ENCODE assay signal across 27 mouse cellular contexts in genomic region chr4:47049216-47049615, GRCm38 (mm10). TPM values are rescaled to one million over a fixed set of nuclear protein-coding genes. Genes with fewer than 3 reads are reported as not detected.
A peak's percentile ranks its signal among the peaks of the same experiment; 100 is the strongest.
DNase-seq lines count a peak whose midpoint lies in the region; ATAC-seq and TF ChIP-seq lines count a peak whose summit lies in the region.
"Had no signal": no experiment of that assay in that cellular context is flagged by ENCODE, and none has a peak within 500 bp of the region (broad histone marks: within the 10 kb centered on the region; RNA-seq: fewer than 3 reads in every experiment).

No protein-coding gene starts in this region.

- TF ChIP-seq CTCF in left cerebral cortex, adult 2 months (IDR thresholded peaks at IDR 0.05) = no peak

- intact Hi-C loops in left cerebral cortex, postnatal 4 days (cut with DNase I) = no loop called here
- intact Hi-C loops in left cerebral cortex, adult 2 months (cut with DNase I) = no loop called here

- WGBS in forebrain, embryonic 10.5 days = 94% methylated on average over 16 of the region's 16 CpGs
- 89% methylated on average over 16 of the region's 16 CpGs for WGBS in forebrain, embryonic 13.5 days

- H3K27ac ChIP-seq in forebrain, embryonic 10.5 days = peak overlapping the region; percentile 31; the same call in 1 of the 2 replicates
- no peak overlapping the region for H3K27ac ChIP-seq in forebrain, embryonic 13.5 days
- no peak overlapping the region for H3K27ac ChIP-seq in left cerebral cortex, adult 2 months
- H3K27ac ChIP-seq: forebrain, embryonic 15.5 days; hindbrain, embryonic 10.5 days; hindbrain, postnatal 0 days; intestine, embryonic 15.5 days; limb, embryonic 12.5 days; stomach, embryonic 15.5 days had no signal

- H3K4me2 ChIP-seq in forebrain, embryonic 13.5 days = no peak overlapping the region
- H3K4me2 ChIP-seq: forebrain, embryonic 15.5 days; intestine, embryonic 15.5 days; limb, embryonic 12.5 days; stomach, embryonic 15.5 days had no signal

- no peak overlapping the region for H3K4me3 ChIP-seq in forebrain, embryonic 10.5 days
- H3K4me3 ChIP-seq in forebrain, embryonic 13.5 days = no peak overlapping the region
- no peak overlapping the region for H3K4me3 ChIP-seq in left cerebral cortex, adult 2 months
- H3K4me3 ChIP-seq: forebrain, embryonic 15.5 days; hindbrain, embryonic 10.5 days; intestine, embryonic 15.5 days; limb, embryonic 12.5 days; megakaryocyte, embryonic 14.5 days; stomach, embryonic 15.5 days had no signal

- no peak for ATAC-seq in forebrain, embryonic 13.5 days
- ATAC-seq: activated CD4-positive, CD25-positive, alpha-beta regulatory T cell, adult 4 months; forebrain, embryonic 15.5 days; hindbrain, postnatal 0 days had no signal

- no peak for DNase-seq in forebrain, embryonic 10.5 days (ENCODE audit: extremely low spot score, low spot score)
- DNase-seq in left cerebral cortex, postnatal 4 days = peak; percentile 34
- DNase-seq in left cerebral cortex, adult 2 months (ENCODE audit: extremely low spot score in 1 of 2, low spot score in 2 of 2) = no peak
- DNase-seq in kidney, adult 9 months = peak; percentile 35
- DNase-seq in kidney, postnatal 10 days = peak; percentile 67
- no peak for DNase-seq in urinary bladder, postnatal 14 days (ENCODE audit: low spot score)
- DNase-seq in lung, postnatal 14 days = no peak
- DNase-seq: adrenal gland, adult 2 months; B cell, adult 2 months; cerebellum, adult 11-12 months; heart, postnatal 14 days; layer of hippocampus, adult 9-11 months; lung, postnatal 4 days; midbrain, embryonic 14.5 days; right cerebral cortex, postnatal 25 days had no signal

- H3K27me3 ChIP-seq in forebrain, embryonic 10.5 days (ENCODE audit: poor library complexity, severe bottlenecking) = peaks cover 14% of the 10 kb centered on the region; the same call in 1 of the 2 replicates
- no peaks in the 10 kb centered on the region for H3K27me3 ChIP-seq in forebrain, embryonic 13.5 days
- H3K27me3 ChIP-seq: forebrain, embryonic 15.5 days; intestine, embryonic 15.5 days; stomach, embryonic 15.5 days had no signal

- H3K4me1 ChIP-seq in forebrain, embryonic 10.5 days = peaks cover 21% of the 10 kb centered on the region
- H3K4me1 ChIP-seq in forebrain, embryonic 13.5 days = peaks cover 12% of the 10 kb centered on the region; the same call in 1 of the 2 replicates

- H3K9me3 ChIP-seq in forebrain, embryonic 10.5 days = no peaks in the 10 kb centered on the region
- no peaks in the 10 kb centered on the region for H3K9me3 ChIP-seq in forebrain, embryonic 13.5 days (replicated peaks)
- H3K9me3 ChIP-seq: forebrain, embryonic 15.5 days; hindbrain, embryonic 10.5 days; intestine, embryonic 15.5 days; limb, embryonic 12.5 days; stomach, embryonic 15.5 days had no signal

- 0 out of 2 replicates have a peak, but pooled peaks cover 5% of the 10 kb centered on the region for H3K36me3 ChIP-seq in forebrain, embryonic 10.5 days (replicated peaks)
- no peaks in the 10 kb centered on the region for H3K36me3 ChIP-seq in forebrain, embryonic 13.5 days (ENCODE audit: poor library complexity, severe bottlenecking)
- H3K36me3 ChIP-seq: forebrain, embryonic 15.5 days; hindbrain, embryonic 10.5 days; intestine, embryonic 15.5 days; stomach, embryonic 15.5 days had no signal

- H3K9ac ChIP-seq in forebrain, embryonic 13.5 days = no peak overlapping the region
- H3K9ac ChIP-seq: forebrain, embryonic 15.5 days; intestine, embryonic 15.5 days; limb, embryonic 12.5 days; stomach, embryonic 15.5 days had no signal

RNA-seq across cellular contexts. Expression of gene Anks6, which starts 8.0 kb away (rescaled TPM):
- 4.1 and 4.5 TPM in 2 replicates for polyA plus RNA-seq in forebrain, embryonic 10.5 days (2016; fragmentation: Nextera tagmentation; extraction: Ambion mirVana)
- polyA plus RNA-seq in forebrain, embryonic 13.5 days (2015; fragmentation: Nextera tagmentation; extraction: Ambion mirVana) = 2.6 and 2.7 TPM in 2 replicates
- 10 to 100 TPM; 23.9 to 24.5 TPM for total RNA-seq in left cerebral cortex, postnatal 4 days (2021)
- total RNA-seq in left cerebral cortex, adult 2 months (2021) = 10 to 100 TPM; 21.2 to 24.1 TPM
- total RNA-seq: neutrophil, adult 5-6 weeks had no signal
- polyA plus RNA-seq: activated CD4-positive, CD25-positive, alpha-beta regulatory T cell, adult 4 months had no signal

RNA-seq across cellular contexts. Expression of gene Galnt12, which starts 42.5 kb away (rescaled TPM):
- polyA plus RNA-seq in forebrain, embryonic 10.5 days (2016; fragmentation: Nextera tagmentation; extraction: Ambion mirVana) = 15.8 and 17.6 TPM in 2 replicates
- 1.2 and 1.7 TPM in 2 replicates for polyA plus RNA-seq in forebrain, embryonic 13.5 days (2015; fragmentation: Nextera tagmentation; extraction: Ambion mirVana)
- total RNA-seq in left cerebral cortex, postnatal 4 days (2021) = 1 to 10 TPM; 1.0 to 1.3 TPM
- under 1 TPM; 0.77 to 0.86 TPM for total RNA-seq in left cerebral cortex, adult 2 months (2021)
- total RNA-seq: gastrocnemius, adult 18-20 months had no signal

RNA-seq across cellular contexts. Expression of gene Gabbr2, which starts 57.5 kb away (rescaled TPM):
- 0.06 and 0.09 TPM in 2 replicates for polyA plus RNA-seq in forebrain, embryonic 10.5 days (2016; fragmentation: Nextera tagmentation; extraction: Ambion mirVana)
- 0.88 and 1.5 TPM in 2 replicates for polyA plus RNA-seq in forebrain, embryonic 13.5 days (2015; fragmentation: Nextera tagmentation; extraction: Ambion mirVana)
- total RNA-seq in left cerebral cortex, postnatal 4 days (2021) = 100 to 1,000 TPM; 134 to 144 TPM
- 100 to 1,000 TPM; 258 to 266 TPM for total RNA-seq in left cerebral cortex, adult 2 months (2021)
- total RNA-seq: monocyte, adult 5-6 weeks; neutrophil, adult 5-6 weeks had no signal

Comparison
In these comparisons a context has a peak if more than half of its experiments do, and no peak if none do; other contexts are left out.
1. DNase-seq: peak in left cerebral cortex, postnatal 4 days (single experiment), kidney, adult 9 months (single experiment) and kidney, postnatal 10 days (single experiment); none in forebrain, embryonic 10.5 days (single experiment), left cerebral cortex, adult 2 months (0 of 2), urinary bladder, postnatal 14 days (single experiment) and lung, postnatal 14 days (single experiment).